ENCODE assay signal across 25 mouse cellular contexts in the genomic region with DNA sequence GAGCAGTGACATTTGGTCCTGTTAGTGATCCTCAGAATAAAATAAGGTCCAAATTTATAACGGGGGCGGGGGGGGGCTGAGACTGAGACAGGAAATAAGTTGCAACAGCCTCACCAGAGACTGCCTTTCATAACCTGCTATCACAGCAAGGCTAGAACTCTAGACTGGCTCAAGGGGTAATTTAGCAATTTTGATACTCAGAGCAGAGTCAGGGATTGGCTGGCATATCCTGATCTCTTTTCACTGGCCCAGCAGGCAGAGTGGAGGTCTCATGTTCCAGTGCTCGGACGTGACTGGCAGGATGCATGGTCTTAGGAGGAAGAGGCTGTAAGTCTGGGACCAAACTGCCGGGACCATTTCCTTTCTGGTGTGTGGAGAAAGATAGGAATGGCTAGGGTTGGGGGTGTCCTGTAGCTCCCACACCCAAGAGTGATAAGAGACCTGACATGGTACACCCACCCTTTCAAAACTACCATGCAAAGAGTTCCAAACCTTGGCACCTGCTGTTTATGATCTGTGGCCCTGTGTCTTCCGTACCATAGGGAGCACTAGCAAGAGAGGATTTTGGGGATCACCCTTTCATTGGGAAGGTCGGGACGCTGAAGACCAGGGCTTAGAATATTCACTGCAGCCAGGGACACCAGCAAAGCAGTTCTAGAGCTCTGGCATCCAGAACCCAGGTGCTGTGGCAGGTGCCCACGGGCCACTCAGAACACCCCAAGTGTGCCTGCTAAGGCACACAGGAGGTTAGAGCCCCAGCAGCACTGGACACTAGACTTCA. TPM values are rescaled to one million over a fixed set of nuclear protein-coding genes. Genes with fewer than 3 reads are reported as not detected.
DNase-seq lines count a peak whose midpoint lies in the region; ATAC-seq and TF ChIP-seq lines count a peak whose summit lies in the region.
"Had no signal": no experiment of that assay in that cellular context is flagged by ENCODE, and none has a peak within 500 bp of the region (broad histone marks: within the 10 kb centered on the region; RNA-seq: fewer than 3 reads in every experiment).

No protein-coding gene starts in this region.

- no peak overlapping the region for H3K9ac ChIP-seq in forebrain, embryonic 15.5 days (replicated peaks)
- no peak overlapping the region for H3K9ac ChIP-seq in forebrain, postnatal 0 days
- no peak overlapping the region for H3K9ac ChIP-seq in heart, embryonic 13.5 days
- no peak overlapping the region for H3K9ac ChIP-seq in lung, embryonic 16.5 days (ENCODE audit: low read length)
- H3K9ac ChIP-seq: limb, embryonic 12.5 days; liver, embryonic 14.5 days; midbrain, embryonic 13.5 days; stomach, embryonic 15.5 days had no signal

- TF ChIP-seq CTCF in forebrain, postnatal 0 days (IDR thresholded peaks at IDR 0.05; ENCODE audit: low read depth), result no peak

- H3K27me3 ChIP-seq in forebrain, embryonic 15.5 days, result peaks cover 12% of the 10 kb centered on the region
- H3K27me3 ChIP-seq in forebrain, postnatal 0 days (ENCODE audit: insufficient read depth, low read length), result no peaks in the 10 kb centered on the region
- peaks cover 47% of the 10 kb centered on the region for H3K27me3 ChIP-seq in heart, embryonic 13.5 days (replicated peaks)
- H3K27me3 ChIP-seq in lung, embryonic 16.5 days (ENCODE audit: control insufficient read depth, insufficient read depth, low read depth, low read length), result 0 out of 2 replicates have a peak, but pooled peaks cover 4% of the 10 kb centered on the region

- 0 out of 2 replicates have a peak overlapping the region, but pooled peaks have one; percentile 57 for H3K27ac ChIP-seq in forebrain, embryonic 15.5 days (replicated peaks)
- H3K27ac ChIP-seq in forebrain, postnatal 0 days (ENCODE audit: low read depth, low read length), result no peak overlapping the region
- H3K27ac ChIP-seq in heart, embryonic 13.5 days (replicated peaks), result peak overlapping the region; percentile 79; the same call in 1 of the 2 replicates
- H3K27ac ChIP-seq in lung, embryonic 16.5 days (ENCODE audit: low read length), result peak overlapping the region; percentile 12; the same call in 1 of the 2 replicates
- H3K27ac ChIP-seq: kidney, postnatal 0 days; limb, embryonic 12.5 days; liver, embryonic 14.5 days; stomach, embryonic 15.5 days had no signal

- no peaks in the 10 kb centered on the region; the same call in 1 of the 2 replicates for H3K36me3 ChIP-seq in forebrain, embryonic 15.5 days
- H3K36me3 ChIP-seq in forebrain, postnatal 0 days (ENCODE audit: insufficient read depth), result no peaks in the 10 kb centered on the region
- no peaks in the 10 kb centered on the region for H3K36me3 ChIP-seq in heart, embryonic 13.5 days
- no peaks in the 10 kb centered on the region for H3K36me3 ChIP-seq in lung, embryonic 16.5 days (ENCODE audit: control insufficient read depth, insufficient read depth, low read length)
- H3K36me3 ChIP-seq: G1E; limb, embryonic 12.5 days; stomach, embryonic 15.5 days had no signal

- WGBS in forebrain, embryonic 15.5 days, result 77% methylated on average over 9 of the region's 9 CpGs
- WGBS in forebrain, postnatal 0 days, result 69% methylated on average over 9 of the region's 9 CpGs
- WGBS in heart, embryonic 13.5 days, result 60% methylated on average over 9 of the region's 9 CpGs
- 57% methylated on average over 9 of the region's 9 CpGs for WGBS in lung, embryonic 16.5 days

- DNase-seq in forebrain, postnatal 0 days, result no peak
- no peak for DNase-seq in heart, adult 8-10 months (ENCODE audit: low spot score)
- no peak for DNase-seq in lung, postnatal 4 days
- DNase-seq in adrenal gland, postnatal 10 days, result no peak
- DNase-seq: adrenal gland, postnatal 25 days; cerebellum, adult 11-12 months; embryo, embryonic 11 days; gastrocnemius, postnatal 14 days; kidney, adult 11 months; right cerebral cortex, postnatal 25 days; thymus, adult 18-20 months; thymus, postnatal 4 days had no signal

- no peak for ATAC-seq in forebrain, embryonic 15.5 days (replicated peaks)
- ATAC-seq in forebrain, postnatal 0 days, result no peak
- ATAC-seq in heart, embryonic 13.5 days (ENCODE audit: extremely low read depth, insufficient number of reproducible peaks, low FRiP score, low TSS enrichment), result no peak
- no peak for ATAC-seq in lung, embryonic 16.5 days (ENCODE audit: low read depth)
- peak; percentile 53 for ATAC-seq in megakaryocyte progenitor cell, adult 5-6 weeks (replicated peaks; ENCODE audit: poor library complexity)
- ATAC-seq: activated CD4-positive, CD25-positive, alpha-beta regulatory T cell, adult 4 months; midbrain, embryonic 13.5 days had no signal

- H3K4me2 ChIP-seq in forebrain, embryonic 15.5 days (replicated peaks), result no peak overlapping the region
- H3K4me2 ChIP-seq in forebrain, postnatal 0 days (ENCODE audit: low read depth), result no peak overlapping the region
- peak overlapping the region; percentile 59; the same call in 1 of the 2 replicates for H3K4me2 ChIP-seq in heart, embryonic 13.5 days
- H3K4me2 ChIP-seq in lung, embryonic 16.5 days (ENCODE audit: low read depth, low read length), result no peak overlapping the region
- H3K4me2 ChIP-seq: limb, embryonic 12.5 days; stomach, embryonic 15.5 days had no signal

- peaks cover 22% of the 10 kb centered on the region for H3K4me1 ChIP-seq in forebrain, embryonic 15.5 days
- H3K4me1 ChIP-seq in forebrain, postnatal 0 days (ENCODE audit: insufficient read depth), result no peaks in the 10 kb centered on the region
- peaks cover 15% of the 10 kb centered on the region for H3K4me1 ChIP-seq in heart, embryonic 13.5 days
- H3K4me1 ChIP-seq in lung, embryonic 16.5 days (replicated peaks; ENCODE audit: control insufficient read depth, insufficient read depth, low read length), result no peaks in the 10 kb centered on the region
- H3K4me1 ChIP-seq: limb, embryonic 12.5 days; stomach, embryonic 15.5 days had no signal

- H3K4me3 ChIP-seq in forebrain, embryonic 15.5 days, result no peak overlapping the region
- no peak overlapping the region for H3K4me3 ChIP-seq in forebrain, postnatal 0 days (ENCODE audit: low read depth, low read length)
- H3K4me3 ChIP-seq in heart, embryonic 13.5 days, result no peak overlapping the region
- H3K4me3 ChIP-seq in lung, embryonic 16.5 days (ENCODE audit: low read length), result no peak overlapping the region
- H3K4me3 ChIP-seq: limb, embryonic 12.5 days; midbrain, embryonic 13.5 days; stomach, embryonic 15.5 days had no signal

- H3K9me3 ChIP-seq in forebrain, embryonic 15.5 days, result no peaks in the 10 kb centered on the region
- H3K9me3 ChIP-seq in forebrain, postnatal 0 days (ENCODE audit: low read length), result no peaks in the 10 kb centered on the region
- H3K9me3 ChIP-seq in heart, embryonic 13.5 days, result no peaks in the 10 kb centered on the region
- no peaks in the 10 kb centered on the region for H3K9me3 ChIP-seq in lung, embryonic 16.5 days (ENCODE audit: control insufficient read depth, low read length)
- H3K9me3 ChIP-seq: G1E; limb, embryonic 12.5 days; midbrain, embryonic 13.5 days; stomach, embryonic 15.5 days had no signal

RNA-seq across cellular contexts. Expression of gene Ccm2l, which starts 1.4 kb away (rescaled TPM):
- 0.98 and 1.1 TPM in 2 replicates for polyA plus RNA-seq in forebrain, embryonic 15.5 days (2015; fragmentation: Nextera tagmentation; extraction: Ambion mirVana)
- 2.1 and 7.4 TPM in 2 replicates for total RNA-seq in forebrain, postnatal 0 days (2014; rRNA removed)
- polyA plus RNA-seq in forebrain, postnatal 0 days (2015; fragmentation: Nextera tagmentation; extraction: Ambion mirVana), result 1.1 TPM in 2 replicates
- 4.6 and 5.3 TPM in 2 replicates for polyA plus RNA-seq in heart, embryonic 13.5 days (2015; fragmentation: Nextera tagmentation; extraction: Ambion mirVana)
- total RNA-seq in heart, adult 8-10 months (2022), result 10 to 100 TPM; 12.9 to 21.5 (median 13.8) TPM
- polyA plus RNA-seq in lung, embryonic 16.5 days (2015; fragmentation: Nextera tagmentation; extraction: Ambion mirVana), result 2.8 and 3.5 TPM in 2 replicates
- 2.5 and 2.8 TPM in 2 replicates for total RNA-seq in megakaryocyte progenitor cell, adult 5-6 weeks (2015)
- 1.2 and 2.2 TPM in 2 replicates for total RNA-seq in megakaryocyte progenitor cell, adult 5-6 weeks (2017)
- 10 to 100 TPM; 15.8 to 23.7 TPM for total RNA-seq in adrenal gland, postnatal 10 days (2021)
- polyA plus RNA-seq: activated CD4-positive, CD25-positive, alpha-beta regulatory T cell, adult 4 months; G1E had no signal

RNA-seq across cellular contexts. Expression of gene Xkr7, which starts 32.7 kb away (rescaled TPM):
- polyA plus RNA-seq in forebrain, embryonic 15.5 days (2015; fragmentation: Nextera tagmentation; extraction: Ambion mirVana), result 1.9 and 2.0 TPM in 2 replicates
- total RNA-seq in forebrain, postnatal 0 days (2014; rRNA removed), result 17.2 and 21.9 TPM in 2 replicates
- 0.76 and 0.77 TPM in 2 replicates for polyA plus RNA-seq in forebrain, postnatal 0 days (2015; fragmentation: Nextera tagmentation; extraction: Ambion mirVana)
- not detected in 2 replicates for polyA plus RNA-seq in heart, embryonic 13.5 days (2015; fragmentation: Nextera tagmentation; extraction: Ambion mirVana)
- total RNA-seq in heart, adult 8-10 months (2022), result not detected
- polyA plus RNA-seq in lung, embryonic 16.5 days (2015; fragmentation: Nextera tagmentation; extraction: Ambion mirVana), result not detected in 2 replicates
- not detected in 2 replicates for total RNA-seq in megakaryocyte progenitor cell, adult 5-6 weeks (2015)
- not detected in 2 replicates for total RNA-seq in megakaryocyte progenitor cell, adult 5-6 weeks (2017)
- total RNA-seq in adrenal gland, postnatal 10 days (2021), result 1 to 10 TPM; 1.3 to 1.5 TPM
- total RNA-seq: hematopoietic stem cell, adult 5-6 weeks; megakaryocyte, adult 5-6 weeks had no signal
- polyA plus RNA-seq: activated CD4-positive, CD25-positive, alpha-beta regulatory T cell, adult 4 months; G1E; kidney, postnatal 0 days; limb, embryonic 12.5 days; liver, embryonic 14.5 days had no signal

RNA-seq across cellular contexts. Expression of gene Hck, which starts 43.9 kb away (rescaled TPM):
- 1.2 and 1.4 TPM in 2 replicates for polyA plus RNA-seq in forebrain, embryonic 15.5 days (2015; fragmentation: Nextera tagmentation; extraction: Ambion mirVana)
- 3.1 and 5.7 TPM in 2 replicates for total RNA-seq in forebrain, postnatal 0 days (2014; rRNA removed)
- 2.6 and 3.5 TPM in 2 replicates for polyA plus RNA-seq in forebrain, postnatal 0 days (2015; fragmentation: Nextera tagmentation; extraction: Ambion mirVana)
- 1.8 and 2.2 TPM in 2 replicates for polyA plus RNA-seq in heart, embryonic 13.5 days (2015; fragmentation: Nextera tagmentation; extraction: Ambion mirVana)
- 1 to 10 TPM in 2 of 4 experiments, under 1 TPM in 2; 0.72 to 1.2 (median 0.95) TPM for total RNA-seq in heart, adult 8-10 months (2022)
- polyA plus RNA-seq in lung, embryonic 16.5 days (2015; fragmentation: Nextera tagmentation; extraction: Ambion mirVana), result 4.5 and 6.9 TPM in 2 replicates
- total RNA-seq in megakaryocyte progenitor cell, adult 5-6 weeks (2015), result 16.3 and 17.3 TPM in 2 replicates
- 20.1 and 25.7 TPM in 2 replicates for total RNA-seq in megakaryocyte progenitor cell, adult 5-6 weeks (2017)
- total RNA-seq in adrenal gland, postnatal 10 days (2021), result 1 to 10 TPM; 2.4 to 3.2 TPM
- polyA plus RNA-seq: G1E had no signal

RNA-seq across cellular contexts. Expression of gene Pdrg1, which starts 49.2 kb away (rescaled TPM):
- 188 and 189 TPM in 2 replicates for polyA plus RNA-seq in forebrain, embryonic 15.5 days (2015; fragmentation: Nextera tagmentation; extraction: Ambion mirVana)
- 65.9 and 95.4 TPM in 2 replicates for total RNA-seq in forebrain, postnatal 0 days (2014; rRNA removed)
- polyA plus RNA-seq in forebrain, postnatal 0 days (2015; fragmentation: Nextera tagmentation; extraction: Ambion mirVana), result 195 and 219 TPM in 2 replicates
- 101 and 111 TPM in 2 replicates for polyA plus RNA-seq in heart, embryonic 13.5 days (2015; fragmentation: Nextera tagmentation; extraction: Ambion mirVana)
- total RNA-seq in heart, adult 8-10 months (2022), result 100 to 1,000 TPM; 129 to 141 (median 136) TPM
- 101 and 114 TPM in 2 replicates for polyA plus RNA-seq in lung, embryonic 16.5 days (2015; fragmentation: Nextera tagmentation; extraction: Ambion mirVana)
- 59.1 and 59.5 TPM in 2 replicates for total RNA-seq in megakaryocyte progenitor cell, adult 5-6 weeks (2015)
- total RNA-seq in megakaryocyte progenitor cell, adult 5-6 weeks (2017), result 178 and 193 TPM in 2 replicates
- total RNA-seq in adrenal gland, postnatal 10 days (2021), result 10 to 100 TPM; 88.4 to 94.3 TPM
